Mouse (Mus musculus) CH12.LX (cell line): ENCODE results near the gene Irf2bp2.

Experiments
- CTCF ChIP-seq, 2 experiments: IDR thresholded peaks in 1 of 2; conservative IDR thresholded peaks in 1 of 2; 2 replicates each; pipeline ENCODE4 v1.5.1; 2011 to 2012; ENCODE audit warnings: low read depth in 2 of 2, low read length in 2 of 2, improper control_type of control experiment in 1 of 2, inconsistent platforms in 1 of 2, mild to moderate bottlenecking in 1 of 2, moderate library complexity in 1 of 2
- E2F4 ChIP-seq: IDR thresholded peaks from 2 replicates; pipeline ENCODE4 v1.6.1; 2011; ENCODE audit warnings: low read depth, low read length, improper control_type of control experiment; ENCODE audit not compliant: insufficient replicate concordance
- ETS1 ChIP-seq: conservative IDR thresholded peaks from 2 replicates; pipeline ENCODE4 v1.6.1; 2012; ENCODE audit warnings: low read depth, mild to moderate bottlenecking, inconsistent platforms, low read length, improper control_type of control experiment, moderate library complexity
- MYC ChIP-seq: IDR thresholded peaks from 2 replicates; pipeline ENCODE4 v1.6.1; 2011; ENCODE audit warnings: low read depth, mild to moderate bottlenecking, improper control_type of control experiment, low read length
- POLR2A ChIP-seq: IDR thresholded peaks from 2 replicates; pipeline ENCODE4 v1.6.1; 2011; ENCODE audit warnings: low read depth, mild to moderate bottlenecking, improper control_type of control experiment, low read length
- POLR2AphosphoS2 ChIP-seq: IDR thresholded peaks from 2 replicates; pipeline ENCODE4 v1.6.1; 2011; ENCODE audit warnings: low read depth, low read length, improper control_type of control experiment
- USF1 ChIP-seq: IDR thresholded peaks from 2 replicates; pipeline ENCODE4 v1.6.1; 2014; ENCODE audit warnings: low read depth, mild to moderate bottlenecking, inconsistent platforms, low read length, improper control_type of control experiment
- USF2 ChIP-seq: conservative IDR thresholded peaks from 2 replicates; pipeline ENCODE4 v1.6.1; 2011; ENCODE audit warnings: low read depth, low read length, improper control_type of control experiment

DNA sequence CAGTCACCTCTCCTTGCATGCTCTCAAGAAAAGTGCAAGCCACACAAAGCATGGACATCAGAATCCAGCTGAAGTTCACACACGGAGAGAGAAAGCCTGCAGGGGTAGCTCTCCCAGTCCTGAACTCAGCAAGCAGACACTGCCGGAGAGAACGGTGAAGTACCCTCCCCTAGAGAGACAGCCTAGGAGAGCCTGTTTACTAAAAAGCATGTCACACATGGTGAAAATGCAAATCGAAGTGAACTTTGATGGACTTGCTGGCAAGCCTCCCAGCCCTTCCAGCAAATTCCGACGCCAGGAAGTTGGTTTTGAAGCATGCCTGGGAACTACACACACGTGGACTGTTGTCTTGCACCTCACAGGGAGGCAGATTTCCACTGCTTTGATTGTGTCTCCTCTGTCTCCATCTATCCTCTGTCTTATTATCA, 7.0 kb upstream of the Irf2bp2 start:
- TF ChIP-seq POLR2A (no peak), E2F4 (no peak), USF1 (no peak), CTCF (conservative IDR thresholded peaks at IDR 0.05 in 1 of 2, IDR thresholded peaks at IDR 0.05 in 1 of 2; ENCODE audit: low read depth in 2 of 2, low read length in 2 of 2) (0 out of 4 replicates have a peak, but pooled peaks of 1 of the 2 experiments have one; percentile 3), USF2 (no peak), POLR2AphosphoS2 (no peak), ETS1 (peak; percentile 32; the same call in 1 of the 2 replicates), MYC (no peak)
